Mouse (Mus musculus): Measurements from ENCODE around the gene Cfap61. TPM values are rescaled to one million over a fixed set of nuclear protein-coding genes. Genes with fewer than 3 reads are reported as not detected.

Cfap61 gene
- polyA plus RNA-seq, 1 experiment from 2014 or later = 2.0 TPM

- no peaks in the 10 kb centered on the region for H3K36me3 ChIP-seq (ENCODE audit: poor library complexity, severe bottlenecking)
- ATAC-seq = no peak
- no peak overlapping the region; the same call in 1 of the 2 replicates for H3K27ac ChIP-seq
- no peaks in the 10 kb centered on the region for H3K27me3 ChIP-seq
- H3K4me1 ChIP-seq = peaks cover 58% of the 10 kb centered on the region
- no peak overlapping the region for H3K4me3 ChIP-seq
- H3K9ac ChIP-seq = no peak overlapping the region
- H3K9me3 ChIP-seq (replicated peaks) = no peaks in the 10 kb centered on the region
- H3K4me2 ChIP-seq = no peak overlapping the region
These were observed 328.4 kb downstream of the Cfap61 start for GRCm38 (mm10) chr2:146262966-146263365.

Other genes with a start within 250 kb of the Cfap61 start
- 134 TPM in 2 replicates for gene Naa20, start 32.7 kb upstream of the Cfap61 start, polyA plus RNA-seq (2015; fragmentation: Nextera tagmentation; extraction: Ambion mirVana)
- gene Crnkl1, start 230 bp downstream of the Cfap61 start, polyA plus RNA-seq (2015; fragmentation: Nextera tagmentation; extraction: Ambion mirVana) = 35.0 and 35.5 TPM in 2 replicates

Data from forebrain, embryonic 13.5 days (tissue).